Mouse (Mus musculus): ENCODE data around the gene Zan. TPM values are rescaled to one million over a fixed set of nuclear protein-coding genes. Genes with fewer than 3 reads are reported as not detected.

The Zan gene
- polyA plus RNA-seq, 1 experiment from 2014 or later = 0.06 TPM

GRCm38 (mm10) chr5:137519691-137520550 is 43.1 kb upstream of the Zan start:
- Histone ChIP-seq H3K9me3 (ENCODE audit: control insufficient read depth, low read length) (no peaks in the 10 kb centered on the region), H3K4me3 (ENCODE audit: low read depth, low read length) (no peak overlapping the region), H3K27me3 (ENCODE audit: control insufficient read depth, insufficient read depth, low read length) (no peaks in the 10 kb centered on the region), H3K4me1 (replicated peaks; ENCODE audit: control insufficient read depth, insufficient read depth, low read length) (no peaks in the 10 kb centered on the region), H3K36me3 (ENCODE audit: control insufficient read depth, insufficient read depth, low read length) (peaks cover 47% of the 10 kb centered on the region), H3K4me2 (replicated peaks; ENCODE audit: low read depth, low read length) (no peak overlapping the region), H3K27ac (ENCODE audit: low read depth, low read length) (no peak overlapping the region), H3K9ac (ENCODE audit: low read depth, low read length) (no peak overlapping the region)
- WGBS = 94% methylated on average over 27 of the region's 27 CpGs
- DNase-seq (ENCODE audit: low spot score) (no peak), ATAC-seq (ENCODE audit: low FRiP score) (no peak)

GRCm38 (mm10) chr5:137518436-137518835 is 41.6 kb upstream of the Zan start, which contains the start of gene Gigyf1:
TSS of gene Gigyf1 (plus strand) at chr5:137518548.
- Histone ChIP-seq H3K9ac (ENCODE audit: low read depth, low read length) (no peak within 1 kb of the TSS), H3K4me2 (replicated peaks; ENCODE audit: low read depth, low read length) (no peak within 1 kb of the TSS), H3K4me1 (replicated peaks; ENCODE audit: control insufficient read depth, insufficient read depth, low read length) (no peaks in the 10 kb centered on the region; the same call in 1 of the 2 replicates), H3K27ac (ENCODE audit: low read depth, low read length) (no peak within 1 kb of the TSS), H3K4me3 (ENCODE audit: low read depth, low read length) (no peak within 1 kb of the TSS), H3K36me3 (ENCODE audit: control insufficient read depth, insufficient read depth, low read length) (peaks cover 34% of the 10 kb centered on the region; the same call in 1 of the 2 replicates), H3K27me3 (ENCODE audit: control insufficient read depth, insufficient read depth, low read length) (no peaks in the 10 kb centered on the region), H3K9me3 (ENCODE audit: control insufficient read depth, low read length) (no peaks in the 10 kb centered on the region)
- WGBS = 77% methylated on average over 5 of the region's 5 CpGs
- ATAC-seq (ENCODE audit: low FRiP score) (no peak), DNase-seq (ENCODE audit: low spot score) (peak; percentile 61)

- H3K9ac ChIP-seq (ENCODE audit: low read depth, low read length) = no peak overlapping the region
- no peaks in the 10 kb centered on the region for H3K9me3 ChIP-seq (ENCODE audit: control insufficient read depth, low read length)
- H3K27me3 ChIP-seq (ENCODE audit: control insufficient read depth, insufficient read depth, low read length) = no peaks in the 10 kb centered on the region
- H3K36me3 ChIP-seq (ENCODE audit: control insufficient read depth, insufficient read depth, low read length) = peaks cover 9% of the 10 kb centered on the region; the same call in 1 of the 2 replicates
- H3K4me2 ChIP-seq (replicated peaks; ENCODE audit: low read depth, low read length) = no peak overlapping the region
- WGBS = 85% methylated on average over 3 of the region's 3 CpGs
- H3K4me3 ChIP-seq (ENCODE audit: low read depth, low read length) = no peak overlapping the region
- H3K4me1 ChIP-seq (replicated peaks; ENCODE audit: control insufficient read depth, insufficient read depth, low read length) = peaks cover 11% of the 10 kb centered on the region; the same call in 1 of the 2 replicates
- ATAC-seq (ENCODE audit: low FRiP score) = no peak
- H3K27ac ChIP-seq (ENCODE audit: low read depth, low read length) = no peak overlapping the region
- no peak for DNase-seq (ENCODE audit: low spot score)
Observed at GRCm38 (mm10) chr5:137514811-137515210, 37.9 kb upstream of the Zan start.

GRCm38 (mm10) chr5:137513951-137514721 is 37.3 kb upstream of the Zan start:
- Histone ChIP-seq H3K9ac (ENCODE audit: low read depth, low read length) (no peak overlapping the region), H3K4me1 (replicated peaks; ENCODE audit: control insufficient read depth, insufficient read depth, low read length) (peaks cover 13% of the 10 kb centered on the region; the same call in 1 of the 2 replicates), H3K4me2 (replicated peaks; ENCODE audit: low read depth, low read length) (no peak overlapping the region), H3K27ac (ENCODE audit: low read depth, low read length) (no peak overlapping the region), H3K36me3 (ENCODE audit: control insufficient read depth, insufficient read depth, low read length) (peaks cover 5% of the 10 kb centered on the region; the same call in 1 of the 2 replicates), H3K4me3 (ENCODE audit: low read depth, low read length) (no peak overlapping the region), H3K9me3 (ENCODE audit: control insufficient read depth, low read length) (no peaks in the 10 kb centered on the region), H3K27me3 (ENCODE audit: control insufficient read depth, insufficient read depth, low read length) (no peaks in the 10 kb centered on the region)
- DNase-seq (ENCODE audit: low spot score) = no peak
- ATAC-seq (ENCODE audit: low FRiP score) = no peak
- 90% methylated on average over 12 of the region's 12 CpGs for WGBS

GRCm38 (mm10) chr5:137512847-137513794 is 36.3 kb upstream of the Zan start:
- Histone ChIP-seq H3K27ac (ENCODE audit: low read depth, low read length) (no peak overlapping the region), H3K9ac (ENCODE audit: low read depth, low read length) (no peak overlapping the region), H3K27me3 (ENCODE audit: control insufficient read depth, insufficient read depth, low read length) (no peaks in the 10 kb centered on the region), H3K9me3 (ENCODE audit: control insufficient read depth, low read length) (no peaks in the 10 kb centered on the region), H3K4me2 (replicated peaks; ENCODE audit: low read depth, low read length) (no peak overlapping the region; the same call in 1 of the 2 replicates), H3K4me3 (ENCODE audit: low read depth, low read length) (no peak overlapping the region), H3K4me1 (replicated peaks; ENCODE audit: control insufficient read depth, insufficient read depth, low read length) (peaks cover 13% of the 10 kb centered on the region; the same call in 1 of the 2 replicates), H3K36me3 (ENCODE audit: control insufficient read depth, insufficient read depth, low read length) (no peaks in the 10 kb centered on the region)
- ATAC-seq (ENCODE audit: low FRiP score) = peak; percentile 55
- DNase-seq (ENCODE audit: low spot score) = peak; percentile 79
- 80% methylated on average over 11 of the region's 11 CpGs for WGBS

GRCm38 (mm10) chr5:137511706-137512105 is 34.8 kb upstream of the Zan start:
- H3K4me3 ChIP-seq (ENCODE audit: low read depth, low read length) = peak overlapping the region; percentile 99
- H3K27ac ChIP-seq (ENCODE audit: low read depth, low read length) = no peak overlapping the region
- peak overlapping the region; percentile 96 for H3K4me2 ChIP-seq (replicated peaks; ENCODE audit: low read depth, low read length)
- 73% methylated on average over 3 of the region's 3 CpGs for WGBS
- DNase-seq (ENCODE audit: low spot score) (no peak), ATAC-seq (ENCODE audit: low FRiP score) (no peak)
- no peaks in the 10 kb centered on the region for H3K9me3 ChIP-seq (ENCODE audit: control insufficient read depth, low read length)
- H3K9ac ChIP-seq (ENCODE audit: low read depth, low read length) = peak overlapping the region; percentile 99
- H3K4me1 ChIP-seq (replicated peaks; ENCODE audit: control insufficient read depth, insufficient read depth, low read length) = peaks cover 13% of the 10 kb centered on the region; the same call in 1 of the 2 replicates
- H3K27me3 ChIP-seq (ENCODE audit: control insufficient read depth, insufficient read depth, low read length) = no peaks in the 10 kb centered on the region
- H3K36me3 ChIP-seq (ENCODE audit: control insufficient read depth, insufficient read depth, low read length) = no peaks in the 10 kb centered on the region

GRCm38 (mm10) chr5:137510573-137511390 is 33.9 kb upstream of the Zan start:
- H3K27ac ChIP-seq (ENCODE audit: low read depth, low read length) = peak overlapping the region; percentile 85
- peak overlapping the region; percentile 99 for H3K9ac ChIP-seq (ENCODE audit: low read depth, low read length)
- DNase-seq (ENCODE audit: low spot score) = peak; percentile 55
- peak overlapping the region; percentile 99 for H3K4me3 ChIP-seq (ENCODE audit: low read depth, low read length)
- no peaks in the 10 kb centered on the region for H3K36me3 ChIP-seq (ENCODE audit: control insufficient read depth, insufficient read depth, low read length)
- peaks cover 13% of the 10 kb centered on the region; the same call in 1 of the 2 replicates for H3K4me1 ChIP-seq (replicated peaks; ENCODE audit: control insufficient read depth, insufficient read depth, low read length)
- peak; percentile 39 for ATAC-seq (ENCODE audit: low FRiP score)
- H3K9me3 ChIP-seq (ENCODE audit: control insufficient read depth, low read length) = no peaks in the 10 kb centered on the region
- H3K27me3 ChIP-seq (ENCODE audit: control insufficient read depth, insufficient read depth, low read length) = no peaks in the 10 kb centered on the region
- H3K4me2 ChIP-seq (replicated peaks; ENCODE audit: low read depth, low read length) = peak overlapping the region; percentile 96
- under 1% methylated on average over 32 of the region's 83 CpGs for WGBS
